Mouse (Mus musculus) heart, adult 2 months (tissue): ENCODE measurements around the gene Pawr.
"Not testable (repeated sequence)": the region's sequence is repeated elsewhere in the genome, so short reads cannot be mapped to it uniquely, and the experiment has no call there.

Experiments used
- CTCF ChIP-seq: fragments of 200-600 bp; IDR thresholded peaks from 2 replicates; pipeline ENCODE4 v1.8.1; 2022; ENCODE audit warnings: antibody characterized with exemption, mild to moderate bottlenecking, moderate library complexity
- EP300 ChIP-seq: fragments of 200-500 bp; IDR thresholded peaks from 2 replicates; pipeline ENCODE4 v1.6.1; 2011; ENCODE audit warnings: low read depth, low read length, control low read depth; ENCODE audit not compliant: insufficient read depth
- POLR2A ChIP-seq: fragments of 200-500 bp; IDR thresholded peaks from 2 replicates; pipeline ENCODE4 v1.6.1; 2011; ENCODE audit warnings: mild to moderate bottlenecking, low read depth, low read length, control low read depth; ENCODE audit not compliant: insufficient read depth

GRCm38 (mm10) chr10:108440251-108440650, 108.3 kb downstream of the Pawr start:
- not testable (repeated sequence) for TF ChIP-seq CTCF, POLR2A, EP300
